Mouse (Mus musculus): ENCODE measurements around the gene Wdr27.
"Not testable (repeated sequence)": the region's sequence is repeated elsewhere in the genome, so short reads cannot be mapped to it uniquely, and the experiment has no call there.

Gene Wdr27

DNA sequence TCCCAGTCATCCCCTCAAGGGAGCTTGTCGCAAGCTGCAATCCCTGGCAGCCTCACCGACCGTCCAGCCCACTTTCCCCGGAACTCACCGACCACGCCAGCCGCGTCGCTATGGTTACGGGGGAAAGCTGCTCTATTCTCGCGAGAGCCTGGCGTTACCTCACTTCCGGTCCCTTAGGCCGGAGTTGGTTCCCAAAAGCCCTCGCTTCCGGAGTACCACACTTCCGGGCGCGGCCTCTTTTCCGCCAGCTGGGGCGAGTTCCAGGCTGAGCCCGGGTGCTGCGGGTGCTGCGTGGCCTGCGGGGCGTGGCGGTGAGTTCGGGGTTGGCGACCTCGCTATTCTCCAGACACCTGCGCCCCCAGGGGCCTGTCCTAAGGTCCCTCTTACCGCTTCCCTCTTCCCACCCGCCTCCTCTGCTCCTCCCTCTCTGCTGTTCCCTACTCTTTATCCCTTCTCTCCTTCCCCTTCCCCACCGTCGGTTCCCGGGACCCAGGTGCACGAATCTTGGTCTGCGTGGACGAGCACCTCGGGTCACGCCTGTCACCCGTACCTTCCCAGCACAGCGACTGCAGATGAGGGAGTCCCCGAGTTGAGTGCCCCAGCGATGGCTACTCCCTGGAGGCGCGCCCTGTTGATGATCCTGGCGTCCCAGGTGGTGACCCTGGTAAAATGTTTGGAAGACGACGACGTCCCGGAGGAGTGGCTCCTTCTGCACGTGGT, at the start of gene Wdr27, which contains the start of gene 1600012H06Rik:
TSS of gene Wdr27 (minus strand) at position 150 of the 720 bp plus-strand sequence.
TSS of gene 1600012H06Rik (plus strand) at position 176 of the 720 bp plus-strand sequence.
- DNase-seq (ENCODE audit: extremely low read depth, low read depth) = peak; percentile 91

- DNase-seq (ENCODE audit: extremely low read depth, low read depth) = not testable (repeated sequence)
Observed at GRCm38 (mm10) chr17:14992522-14993138, 49.7 kb upstream of the Wdr27 start.

DNA sequence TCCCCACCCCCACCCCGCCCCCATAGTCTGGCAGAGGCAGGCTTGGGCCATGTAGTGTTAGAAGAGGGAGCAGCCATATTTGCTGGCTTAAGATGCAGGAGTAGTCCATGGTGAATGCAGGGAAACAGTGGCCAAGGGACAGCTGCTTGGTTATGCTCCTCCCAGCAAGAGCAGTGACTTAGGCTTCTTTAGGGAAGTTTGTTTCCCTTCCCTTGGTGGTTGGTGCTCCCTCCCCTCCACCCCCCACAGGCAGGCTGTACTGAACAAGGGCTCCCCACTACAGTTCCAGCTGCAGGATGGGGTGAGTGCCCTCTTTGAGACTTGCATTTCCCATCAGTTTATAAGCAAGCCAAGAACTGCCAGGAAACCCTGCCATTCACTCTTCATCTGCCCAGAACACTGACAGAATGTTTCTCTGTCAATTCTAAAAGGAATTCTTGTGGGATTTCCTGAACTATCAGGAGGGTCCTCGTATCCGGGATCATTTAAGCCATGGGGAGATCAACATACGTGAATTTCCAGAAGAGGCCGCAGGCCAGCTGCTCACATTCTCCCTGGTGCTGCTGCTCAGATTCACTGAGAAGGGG, 47.3 kb upstream of the Wdr27 start:
- DNase-seq (ENCODE audit: extremely low read depth, low read depth) = not testable (repeated sequence)

- DNase-seq (ENCODE audit: extremely low read depth, low read depth) = not testable (repeated sequence)
Observed at GRCm38 (mm10) chr17:14978362-14979038, 35.5 kb upstream of the Wdr27 start, which contains the start of the genes 9030025P20Rik and Gm3417. Gene 9030025P20Rik, plus strand, starts transcription at chr17:14978468. Gene Gm3417, minus strand, starts transcription at chr17:14978790.

DNA sequence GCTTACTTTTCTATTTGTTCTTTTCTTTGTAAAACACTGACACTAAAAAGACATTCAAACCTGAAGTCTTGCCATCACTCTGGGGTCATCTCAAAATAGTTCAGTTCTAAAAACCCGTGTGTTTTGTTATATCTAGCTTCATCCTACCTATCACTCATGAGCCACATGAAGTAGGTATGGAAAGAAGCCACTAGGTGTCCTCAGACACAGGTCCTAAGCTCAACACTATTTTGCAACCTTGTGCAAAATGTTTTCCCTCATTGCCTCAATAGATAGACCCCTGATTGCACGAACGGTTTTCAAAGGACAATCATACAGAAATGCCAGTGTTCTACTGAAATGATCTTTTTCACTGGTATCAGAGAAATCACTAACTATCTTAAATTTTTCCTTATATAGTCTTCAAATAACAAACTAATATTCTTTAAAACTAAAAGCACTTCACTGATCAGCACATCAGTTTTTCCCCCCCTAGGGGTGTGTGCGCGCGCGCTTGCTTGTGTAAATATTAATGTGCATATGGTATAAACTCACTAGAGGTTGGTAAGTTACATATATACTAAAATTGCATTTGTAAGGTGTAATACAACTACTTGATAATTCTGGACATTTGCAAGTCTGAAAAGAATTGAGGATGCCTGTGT, 34.9 kb upstream of the Wdr27 start:
- not testable (repeated sequence) for DNase-seq (ENCODE audit: extremely low read depth, low read depth)

GRCm38 (mm10) chr17:14968373-14968913, 25.5 kb upstream of the Wdr27 start:
- not testable (repeated sequence) for DNase-seq (ENCODE audit: extremely low read depth, low read depth)

GRCm38 (mm10) chr17:14961557-14962154, 18.7 kb upstream of the Wdr27 start:
- not testable (repeated sequence) for DNase-seq (ENCODE audit: extremely low read depth, low read depth)

DNA sequence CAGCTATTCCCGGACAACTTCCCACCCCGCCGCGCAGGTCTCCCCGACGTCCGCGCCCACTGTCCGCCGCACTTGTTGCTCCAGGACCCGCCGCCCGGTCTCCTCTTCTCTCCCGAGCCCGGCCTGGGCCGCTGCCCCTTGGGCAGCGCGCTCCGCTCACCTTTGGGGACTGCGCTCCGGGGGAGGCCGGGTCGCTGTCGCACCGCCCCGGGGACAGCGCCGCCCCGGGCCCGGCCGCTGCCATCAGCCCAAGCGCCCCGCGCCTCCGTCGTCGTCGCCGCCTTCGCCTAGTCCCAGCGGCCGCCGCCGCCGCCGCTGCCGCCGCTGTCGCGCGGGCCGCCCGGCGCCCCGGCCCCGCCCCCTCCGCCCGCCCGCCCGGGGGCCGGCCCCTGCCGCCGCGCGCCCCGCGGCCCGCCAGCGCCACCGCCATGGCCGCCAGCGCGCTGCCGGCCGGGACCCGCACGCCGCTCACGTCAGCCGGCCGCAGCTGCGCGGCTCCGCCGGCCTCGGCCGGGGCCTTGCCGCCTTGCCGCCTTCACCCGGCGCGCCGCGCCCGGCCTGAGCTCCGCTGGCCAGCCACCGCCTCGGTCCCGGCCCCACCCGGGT, 18.1 kb upstream of the Wdr27 start, which contains the start of gene Phf10:
TSS of gene Phf10 (minus strand) at position 323 of the 606 bp plus-strand sequence.
- not testable (repeated sequence) for DNase-seq (ENCODE audit: extremely low read depth, low read depth)

- DNase-seq (ENCODE audit: extremely low read depth, low read depth) = no peak
Observed at GRCm38 (mm10) chr17:14960520-14960919, 17.6 kb upstream of the Wdr27 start.

- no peak for DNase-seq (ENCODE audit: extremely low read depth, low read depth)
Observed at GRCm38 (mm10) chr17:14959979-14960378, 17.0 kb upstream of the Wdr27 start.

GRCm38 (mm10) chr17:14958686-14959327, 15.8 kb upstream of the Wdr27 start:
- no peak for DNase-seq (ENCODE audit: extremely low read depth, low read depth)

DNA sequence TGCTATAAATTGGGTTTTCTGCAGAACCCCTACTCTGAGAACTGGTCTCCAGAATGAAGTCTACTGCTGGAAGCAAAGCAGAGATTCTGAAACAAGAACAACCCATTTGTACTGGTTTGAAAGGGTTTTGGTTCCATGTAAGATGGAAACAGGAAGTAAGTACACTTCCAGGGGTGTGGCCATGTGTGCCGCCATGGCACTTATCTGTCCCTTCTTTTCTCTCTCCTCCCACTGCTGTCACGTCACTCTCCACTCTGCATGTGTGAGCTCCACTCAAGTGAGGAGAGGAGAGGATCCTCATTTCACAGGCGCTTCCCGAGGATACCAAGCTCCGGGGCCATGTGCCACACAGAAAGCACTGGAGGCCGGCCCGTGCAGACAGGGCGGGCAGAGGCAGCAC, 10.5 kb upstream of the Wdr27 start:
- peak; percentile 91 for DNase-seq (ENCODE audit: extremely low read depth, low read depth)

GRCm38 (mm10) chr17:14949161-14949827, 6.3 kb upstream of the Wdr27 start:
- no peak for DNase-seq (ENCODE audit: extremely low read depth, low read depth)

GRCm38 (mm10) chr17:14944551-14944950, 1.6 kb upstream of the Wdr27 start:
- no peak for DNase-seq (ENCODE audit: extremely low read depth, low read depth)

DNA sequence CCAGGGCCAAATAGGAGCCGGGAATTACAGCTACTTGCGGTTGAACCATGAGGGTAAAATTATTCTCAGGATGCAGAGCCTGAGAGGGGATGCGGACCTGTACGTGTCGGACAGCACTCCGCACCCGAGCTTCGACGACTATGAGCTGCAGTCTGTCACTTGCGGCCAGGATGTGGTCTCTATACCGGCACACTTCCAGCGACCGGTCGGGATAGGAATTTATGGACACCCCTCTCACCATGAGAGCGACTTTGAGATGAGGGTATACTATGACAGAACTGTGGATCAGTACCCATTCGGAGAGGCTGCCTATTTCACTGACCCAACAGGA, 736 bp upstream of the Wdr27 start:
- no peak for DNase-seq (ENCODE audit: extremely low read depth, low read depth)

DNA sequence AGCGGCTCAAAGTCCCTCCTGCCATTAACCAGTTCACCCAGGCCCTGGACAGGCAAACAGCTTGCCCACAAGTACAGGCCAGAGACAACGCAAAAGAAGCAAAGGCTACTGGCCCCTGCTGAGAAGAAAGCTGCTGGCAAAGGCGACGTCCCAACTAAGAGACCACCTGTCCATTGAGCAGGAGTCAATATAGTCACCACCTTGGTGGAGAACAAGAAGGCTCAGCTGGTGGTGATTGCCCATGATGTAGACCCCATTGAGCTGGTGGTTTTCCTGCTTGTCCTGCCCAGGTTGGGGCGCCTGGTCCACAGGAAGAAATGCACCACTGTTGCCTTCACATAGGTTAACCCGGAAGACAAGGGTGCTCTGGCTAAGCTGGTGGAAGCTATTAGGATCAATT, 777 bp downstream of the Wdr27 start:
- not testable (repeated sequence) for DNase-seq (ENCODE audit: extremely low read depth, low read depth)

DNA sequence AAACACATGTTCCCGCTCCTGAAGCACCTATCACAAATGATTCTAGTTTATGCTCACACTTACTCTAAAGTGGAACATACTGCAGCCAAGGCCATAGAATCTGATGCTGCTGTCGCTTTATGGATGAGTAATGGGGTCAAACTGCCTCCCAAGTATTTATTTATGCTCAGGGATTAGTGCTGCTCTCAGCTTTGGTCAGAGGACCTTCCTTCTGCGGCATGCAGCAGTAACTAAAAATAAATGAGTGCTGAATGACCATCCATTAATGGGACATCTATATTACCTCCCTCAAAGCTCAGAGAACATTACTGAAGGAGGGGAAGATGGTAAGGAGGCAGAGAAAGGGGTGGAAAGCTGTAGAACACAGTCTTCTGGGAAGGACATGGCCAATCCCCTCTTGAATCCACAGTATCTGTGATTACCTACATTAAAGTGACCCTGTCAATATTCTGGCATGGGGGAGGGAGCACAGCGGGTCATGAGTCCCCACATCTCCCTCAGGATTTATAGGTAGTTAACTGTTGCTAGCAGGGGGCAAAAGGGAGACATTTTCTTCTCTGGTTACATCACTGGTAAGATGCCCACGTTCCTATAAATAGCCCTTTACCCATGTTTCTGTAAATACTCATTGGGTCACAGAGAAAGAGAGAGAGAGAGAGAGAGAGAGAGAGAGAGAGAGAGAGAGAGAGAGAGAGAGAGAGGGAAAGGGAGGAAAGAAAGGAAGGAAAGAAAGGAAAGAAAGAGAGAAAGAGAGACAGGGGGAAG, 6.9 kb downstream of the Wdr27 start:
- no peak for DNase-seq (ENCODE audit: extremely low read depth, low read depth)

DNA sequence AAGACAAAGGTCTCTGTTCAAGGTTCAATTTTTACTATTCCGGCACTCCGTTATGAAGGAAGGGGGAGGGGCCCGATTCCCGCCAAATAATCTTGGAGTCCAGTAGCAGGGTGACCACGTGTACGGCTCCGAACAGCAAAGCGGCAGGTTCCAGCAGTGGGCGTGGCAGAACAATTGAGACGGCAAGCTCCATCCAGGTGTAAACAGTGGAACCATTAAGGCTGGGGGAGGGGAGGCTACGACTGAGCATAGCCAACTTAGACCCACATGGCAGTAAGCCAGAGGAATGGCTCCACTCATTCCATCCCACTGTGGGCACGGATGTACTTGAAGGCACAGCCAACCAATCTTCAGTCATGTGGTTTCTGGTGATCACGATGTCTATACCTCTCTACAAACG, 7.7 kb downstream of the Wdr27 start:
- DNase-seq (ENCODE audit: extremely low read depth, low read depth) = not testable (repeated sequence)
